In the genomic region with DNA sequence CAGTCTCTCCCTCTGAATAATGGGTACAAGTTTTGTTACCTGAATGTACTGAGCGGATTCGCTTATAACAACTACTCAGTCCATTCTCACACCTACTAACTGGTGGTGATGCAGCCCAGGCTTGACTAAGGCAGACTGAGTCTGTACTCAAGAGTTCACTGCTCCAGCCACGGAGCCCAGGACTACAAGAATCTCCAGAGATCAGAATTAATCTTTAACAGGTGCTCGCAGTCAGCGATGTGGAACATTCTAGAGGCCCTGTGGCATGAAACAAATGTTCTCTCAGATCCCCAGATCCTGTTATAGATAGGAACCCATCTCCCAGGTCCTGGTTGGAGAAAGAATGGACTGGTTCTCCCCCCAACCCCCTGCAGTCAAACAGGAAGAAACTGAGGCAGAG, we compare ENCODE assay signal across 14 mouse cellular contexts.
"Had no signal": no experiment of that assay in that cellular context is flagged by ENCODE, and none has a peak within 500 bp of the region (broad histone marks: within the 10 kb centered on the region; RNA-seq: fewer than 3 reads in every experiment).

No protein-coding gene starts in this region.

- H3K36me3 ChIP-seq: intestine, embryonic 15.5 days; limb, embryonic 12.5 days; liver, embryonic 13.5 days; lung, embryonic 15.5 days; neural tube, embryonic 13.5 days had no signal

- H3K4me3 ChIP-seq: intestine, embryonic 15.5 days; limb, embryonic 12.5 days; liver, embryonic 13.5 days; lung, embryonic 15.5 days; megakaryocyte, embryonic 14.5 days; neural tube, embryonic 13.5 days had no signal

- DNase-seq: liver; liver, embryonic 13.5 days; liver, postnatal 0 days; lung, postnatal 14 days; right cerebral cortex, postnatal 14 days; thymus, postnatal 36 days had no signal

- H3K27ac ChIP-seq: intestine, embryonic 15.5 days; limb, embryonic 12.5 days; liver, embryonic 13.5 days; lung, embryonic 15.5 days; macrophage; neural tube, embryonic 13.5 days had no signal

- H3K9ac ChIP-seq: intestine, embryonic 15.5 days; limb, embryonic 12.5 days; liver, embryonic 13.5 days; liver, postnatal 0 days; lung, embryonic 15.5 days; neural tube, embryonic 13.5 days had no signal

- ATAC-seq: intestine, embryonic 15.5 days; liver, postnatal 0 days; midbrain, embryonic 16.5 days had no signal

- H3K9me3 ChIP-seq: intestine, embryonic 15.5 days; limb, embryonic 12.5 days; liver, embryonic 13.5 days; lung, embryonic 15.5 days; megakaryocyte, embryonic 14.5 days; neural tube, embryonic 13.5 days had no signal

- H3K4me2 ChIP-seq: intestine, embryonic 15.5 days; limb, embryonic 12.5 days; liver, embryonic 13.5 days; lung, embryonic 15.5 days; midbrain, embryonic 11.5 days; neural tube, embryonic 13.5 days had no signal
